Mouse (Mus musculus) embryo, embryonic 9.5 days (tissue): Measurements from ENCODE around the gene Hoxb13.
A peak's percentile ranks its signal among the peaks of the same experiment; 100 is the strongest.

Experiments used
- DNase-seq: peaks from one replicate; pipeline ENCODE4 v3.0.0-alpha.2; 2017; ENCODE audit errors: extremely low spot score

The Hoxb13 gene

DNA sequence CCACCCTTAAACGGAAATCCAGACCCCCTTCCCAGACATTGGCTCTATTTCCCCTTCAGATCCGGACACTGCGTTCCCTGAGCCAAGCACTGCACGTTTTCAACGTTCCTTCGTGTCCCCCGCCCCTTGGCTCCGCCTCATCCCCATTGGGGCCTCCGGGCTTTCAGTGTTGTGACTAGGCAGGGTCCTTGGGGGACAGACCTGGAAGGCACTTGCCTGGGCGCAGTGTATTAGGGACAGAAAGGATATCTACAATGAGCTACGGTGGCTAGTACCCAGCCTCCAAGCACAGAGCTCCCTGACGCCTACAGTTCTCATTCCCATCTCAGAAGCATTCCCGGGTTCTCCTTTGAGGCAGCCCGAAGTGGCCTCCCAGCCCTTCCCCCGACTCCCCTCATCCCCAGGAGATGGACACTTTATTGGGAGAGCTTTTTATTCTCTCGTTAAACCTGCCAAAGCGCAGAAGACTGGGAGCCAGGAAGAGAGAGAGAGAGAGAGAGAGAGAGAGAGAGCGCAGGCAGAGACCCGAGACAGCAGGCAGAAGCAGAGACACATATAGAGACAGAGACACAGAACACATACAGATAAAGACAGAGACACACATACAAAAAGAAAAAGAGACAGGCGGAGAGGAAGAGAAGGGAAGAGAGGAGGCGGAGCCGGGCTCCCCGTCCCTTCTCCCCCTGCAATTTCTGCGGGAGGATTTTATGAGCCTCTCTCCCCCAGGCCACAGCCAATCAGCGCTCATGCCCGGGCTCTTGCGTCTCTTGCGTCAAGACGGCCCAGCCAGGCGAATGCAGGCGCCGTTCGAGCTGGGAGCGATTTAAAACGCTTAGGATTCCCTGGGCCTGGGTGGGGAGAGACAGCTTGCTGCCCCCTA lies at the start of gene Hoxb13:
Hoxb13 (plus strand) TSS at position 796 of the 880 bp plus-strand sequence.
- peak; percentile 60 for DNase-seq

DNA sequence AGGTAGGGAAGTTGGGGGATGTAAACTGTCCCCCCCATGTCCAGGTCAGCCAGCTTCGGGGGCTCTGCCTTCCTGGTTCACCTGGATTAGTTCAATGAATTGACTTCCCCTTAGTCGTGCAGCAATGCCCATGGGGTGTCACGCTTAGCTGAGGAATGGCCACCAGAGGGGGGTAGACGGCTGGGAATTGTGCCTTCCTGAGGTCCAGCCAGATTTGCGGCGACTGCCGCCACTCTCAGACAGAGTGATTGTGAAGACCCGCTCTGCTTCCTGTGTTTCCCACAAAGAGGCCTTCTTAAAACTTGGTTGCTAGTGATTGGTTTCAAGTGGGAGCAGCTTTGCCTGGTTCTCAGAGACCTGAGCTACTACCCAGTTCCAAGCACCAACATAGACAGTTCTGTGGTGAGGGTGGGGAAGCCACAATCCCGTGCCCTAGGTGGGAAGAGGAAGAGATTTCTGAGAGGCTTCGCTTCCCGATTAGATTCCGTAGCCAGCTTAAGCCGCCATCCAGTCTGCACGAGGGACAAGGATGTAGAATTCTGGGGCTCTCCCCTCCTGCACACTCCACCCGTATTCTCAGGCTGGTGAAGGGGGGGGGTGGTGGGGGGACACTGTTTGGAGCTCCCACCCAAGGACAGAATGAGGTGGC lies 48.4 kb upstream of the Hoxb13 start:
- DNase-seq = peak; percentile 83

DNA sequence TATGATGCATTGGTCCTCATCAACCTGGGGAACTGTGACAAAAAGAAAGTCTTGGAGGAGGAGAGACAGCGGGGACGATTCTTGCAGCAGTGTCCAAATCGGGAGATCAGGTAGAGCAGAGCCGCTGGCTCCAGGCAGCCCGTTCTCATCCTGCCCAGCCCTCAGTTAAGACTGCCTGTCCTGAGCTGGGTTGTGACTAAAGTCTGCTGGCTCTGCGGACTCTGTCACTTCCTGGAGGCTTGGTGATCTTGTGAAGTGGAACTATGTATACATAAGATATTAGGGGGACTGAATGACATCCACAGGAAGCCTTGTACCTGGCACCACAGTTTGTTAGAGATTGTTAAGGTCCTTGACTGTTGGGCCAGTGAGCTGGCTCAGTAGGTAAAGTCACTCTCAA lies 46.6 kb upstream of the Hoxb13 start:
- no peak for DNase-seq

DNA sequence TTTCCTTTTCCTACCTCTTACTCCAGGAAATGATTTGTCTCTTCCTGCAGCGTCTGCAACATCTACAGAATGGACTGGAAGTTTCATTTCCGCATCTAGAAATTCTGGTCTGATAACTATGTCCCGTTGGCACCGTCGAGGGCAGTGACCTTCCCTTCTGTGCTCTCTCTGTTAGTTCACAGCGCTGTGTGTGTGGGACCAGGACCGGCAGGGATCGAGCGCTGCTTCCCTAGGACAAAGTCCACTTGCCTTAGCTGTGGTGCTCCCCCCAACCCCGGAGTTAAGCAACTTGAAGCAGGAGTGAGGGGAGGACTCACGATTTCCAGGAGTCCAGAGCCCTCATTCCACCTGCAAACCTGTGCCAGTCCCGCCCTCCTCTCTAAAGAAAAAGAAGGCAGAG lies 29.3 kb upstream of the Hoxb13 start:
- no peak for DNase-seq

DNA sequence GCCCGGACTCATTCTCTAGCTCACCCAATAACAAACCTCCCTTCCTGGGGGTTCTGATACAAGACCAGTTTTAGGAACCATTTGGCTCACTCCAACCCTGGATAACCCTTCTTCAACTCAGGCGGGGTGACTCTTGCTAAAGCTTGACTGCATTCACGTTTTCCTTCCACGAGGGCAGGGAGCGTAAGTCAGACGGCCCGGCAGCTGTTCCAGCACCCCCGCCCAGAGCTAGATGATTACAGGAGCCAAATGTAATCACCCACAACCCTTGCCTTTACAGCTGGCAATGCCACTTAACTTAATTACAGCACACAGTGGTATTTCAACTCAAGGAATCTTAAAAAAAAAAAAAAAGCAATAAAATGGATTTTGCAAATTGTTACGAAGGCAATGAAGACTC lies 26.0 kb upstream of the Hoxb13 start:
- DNase-seq = no peak

DNA sequence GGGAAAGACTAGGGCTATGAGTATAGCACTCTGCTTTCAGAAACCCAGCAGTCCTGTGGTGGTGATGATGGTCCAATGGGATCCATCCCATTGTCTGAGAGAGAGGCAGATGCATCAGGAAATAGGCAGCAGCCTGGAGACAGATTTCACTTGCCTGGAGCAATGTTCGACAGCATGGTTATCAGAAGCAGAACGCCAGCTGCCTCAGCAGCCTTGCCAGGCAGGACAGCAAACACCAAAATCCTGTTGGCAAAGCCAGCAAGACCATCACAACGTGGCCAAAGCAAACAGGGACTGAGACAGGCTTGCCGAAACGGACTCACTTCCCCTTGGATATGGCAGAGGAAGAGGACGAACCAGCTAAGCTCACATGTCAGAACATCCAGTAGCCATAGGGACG lies 25.1 kb upstream of the Hoxb13 start:
- DNase-seq = no peak

DNA sequence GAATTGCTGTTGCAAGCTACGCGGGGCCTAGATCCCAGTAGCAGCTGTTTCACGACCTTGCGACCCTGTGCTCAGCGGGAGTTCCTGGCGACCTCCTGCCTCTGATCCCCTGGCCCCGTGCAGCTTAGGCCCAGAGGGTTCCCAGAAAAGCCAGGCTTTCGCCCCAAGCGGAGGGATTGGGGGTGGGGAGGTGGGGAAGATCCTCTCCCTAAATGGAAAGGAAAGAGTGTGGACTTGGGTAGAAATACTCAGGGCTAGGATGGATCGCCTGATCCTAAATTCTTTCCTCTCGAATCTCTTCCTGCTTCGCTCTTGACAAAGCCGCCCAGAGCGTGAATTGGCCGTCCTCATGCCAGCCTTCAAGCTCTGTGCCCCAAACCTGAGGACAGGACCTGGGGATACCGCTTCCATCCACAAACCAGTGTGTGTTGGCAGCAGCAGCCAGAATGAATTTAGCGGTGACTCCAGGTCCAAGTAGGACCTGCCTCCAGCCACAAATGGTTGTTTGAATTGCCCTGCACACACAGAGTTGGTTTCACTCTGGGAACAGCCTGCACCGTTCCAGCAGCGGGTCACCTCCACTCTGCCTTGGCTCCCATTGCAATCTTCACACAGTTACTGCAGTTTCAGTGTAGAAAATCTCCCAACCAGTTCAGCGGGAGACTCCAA lies 23.3 kb upstream of the Hoxb13 start:
- peak; percentile 43 for DNase-seq

DNA sequence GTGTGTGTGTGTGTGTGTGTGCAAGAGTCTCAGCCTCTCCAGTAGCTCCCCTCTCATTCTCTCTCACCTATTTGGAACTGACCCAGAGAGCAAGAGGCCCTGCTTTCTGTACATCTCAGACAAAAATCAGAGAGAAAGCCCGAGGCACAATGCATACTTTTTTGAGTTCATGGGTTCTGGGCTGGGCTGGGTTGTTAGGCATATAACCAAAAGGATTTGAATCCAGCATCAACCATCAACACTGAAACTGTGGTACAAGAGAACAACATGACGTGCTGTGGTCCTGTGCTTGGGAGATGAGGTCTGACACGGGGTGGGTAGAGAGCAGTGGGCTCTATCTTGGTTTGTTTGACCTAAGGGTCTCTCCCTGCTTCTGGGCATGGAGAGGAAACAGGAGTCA lies 22.5 kb upstream of the Hoxb13 start:
- DNase-seq = no peak

DNA sequence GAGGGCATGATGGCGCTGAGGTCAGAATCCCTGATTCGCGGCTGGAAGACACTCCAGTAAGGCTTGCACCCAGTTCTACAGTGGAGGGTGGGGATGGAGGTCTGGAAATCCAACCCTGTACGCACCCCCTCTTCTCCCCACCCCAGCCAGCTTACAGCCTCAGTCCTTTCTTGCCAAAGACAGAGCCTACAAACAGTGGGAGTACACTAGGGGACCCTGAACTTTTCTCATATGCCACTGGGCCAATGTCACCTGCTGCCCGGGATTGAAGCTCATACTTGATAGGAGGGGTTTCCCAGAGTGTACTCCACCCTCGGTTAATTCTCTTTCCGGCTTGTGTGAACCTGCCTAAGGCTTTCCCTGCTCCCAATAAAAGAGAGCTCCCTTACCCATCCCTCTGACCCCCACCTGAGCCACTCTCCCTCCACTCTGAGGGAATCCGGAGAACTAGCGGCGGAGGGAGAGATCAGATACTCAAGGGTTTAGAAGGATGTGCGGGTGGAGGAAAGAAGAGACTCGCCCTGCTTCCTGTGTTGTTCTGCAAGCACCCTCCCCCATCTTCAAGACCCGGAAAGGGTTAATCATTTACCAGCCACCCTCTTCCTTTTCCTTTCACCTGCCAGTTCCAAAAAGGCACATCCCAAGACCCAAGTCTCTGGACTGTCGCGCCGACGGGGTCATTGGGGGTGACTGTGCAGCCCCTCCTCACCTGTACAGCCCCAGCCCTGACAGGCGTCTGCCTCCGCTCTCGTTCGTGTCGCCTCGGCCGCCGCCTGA lies 21.4 kb upstream of the Hoxb13 start:
- DNase-seq = no peak

DNA sequence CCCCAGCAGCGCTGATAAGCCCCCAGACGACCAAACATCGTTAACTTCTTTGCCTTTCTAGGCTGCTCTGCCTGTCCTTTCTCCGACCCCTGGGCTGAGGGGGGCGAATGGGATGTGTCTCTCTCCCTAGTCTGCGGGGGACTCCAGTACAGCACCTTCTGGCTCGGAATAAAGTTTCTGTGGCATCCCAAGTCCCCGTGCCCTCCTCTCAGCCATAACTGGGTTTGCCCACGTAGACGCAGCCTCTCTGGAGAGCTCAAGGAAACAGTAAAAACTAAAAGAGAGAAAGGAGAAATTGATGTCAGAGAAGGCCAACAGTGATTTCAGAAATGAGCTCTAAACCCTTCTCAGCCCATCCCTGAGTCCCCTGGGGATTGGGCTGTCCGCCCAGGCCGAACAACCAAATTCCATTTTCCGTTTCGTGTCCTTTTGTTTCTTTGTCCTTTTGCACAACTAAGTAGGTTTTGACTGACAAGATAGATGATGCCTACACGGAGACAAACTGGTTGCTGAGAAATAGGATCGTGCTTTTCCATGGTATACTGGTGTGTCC lies 20.8 kb upstream of the Hoxb13 start:
- DNase-seq = peak; percentile 28

DNA sequence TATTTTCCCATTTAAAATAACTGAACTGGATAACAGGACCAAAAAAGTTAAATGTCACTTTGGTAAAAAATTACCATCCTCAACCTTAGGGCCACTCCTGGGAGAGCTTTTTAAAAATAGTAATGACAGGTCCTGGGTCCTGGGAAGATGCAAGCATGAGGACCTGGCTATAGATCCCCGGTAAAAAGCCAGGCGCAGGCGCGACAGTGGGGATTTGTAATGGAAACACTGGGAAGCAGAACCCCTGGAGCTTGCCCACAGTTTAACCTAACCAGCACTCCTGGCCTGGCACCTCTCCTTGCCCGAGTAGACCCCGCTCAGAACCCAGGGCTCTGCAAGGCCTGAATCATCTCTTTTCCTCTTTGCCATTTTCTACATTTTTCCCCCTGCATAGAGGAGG lies 19.2 kb upstream of the Hoxb13 start:
- peak; percentile 31 for DNase-seq

DNA sequence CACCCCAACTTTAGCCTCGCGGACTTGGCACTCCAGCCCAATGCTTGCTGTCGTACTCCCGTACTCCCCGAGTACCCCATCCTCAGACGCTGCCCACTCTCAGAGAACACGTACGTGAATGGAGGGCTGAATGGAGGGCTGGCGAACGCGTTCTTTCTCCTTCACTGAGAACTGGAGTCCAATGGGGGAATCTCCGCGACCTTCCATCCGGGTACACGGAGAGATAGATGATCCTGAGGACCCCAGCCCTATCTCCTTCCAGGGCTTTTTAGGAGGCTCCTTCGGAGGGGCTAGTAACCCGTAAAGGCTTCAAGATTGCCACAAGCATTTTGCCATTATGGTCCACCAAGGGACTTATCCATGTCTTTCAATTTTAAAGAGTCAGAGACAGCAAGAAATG lies 18.6 kb upstream of the Hoxb13 start:
- peak; percentile 47 for DNase-seq

DNA sequence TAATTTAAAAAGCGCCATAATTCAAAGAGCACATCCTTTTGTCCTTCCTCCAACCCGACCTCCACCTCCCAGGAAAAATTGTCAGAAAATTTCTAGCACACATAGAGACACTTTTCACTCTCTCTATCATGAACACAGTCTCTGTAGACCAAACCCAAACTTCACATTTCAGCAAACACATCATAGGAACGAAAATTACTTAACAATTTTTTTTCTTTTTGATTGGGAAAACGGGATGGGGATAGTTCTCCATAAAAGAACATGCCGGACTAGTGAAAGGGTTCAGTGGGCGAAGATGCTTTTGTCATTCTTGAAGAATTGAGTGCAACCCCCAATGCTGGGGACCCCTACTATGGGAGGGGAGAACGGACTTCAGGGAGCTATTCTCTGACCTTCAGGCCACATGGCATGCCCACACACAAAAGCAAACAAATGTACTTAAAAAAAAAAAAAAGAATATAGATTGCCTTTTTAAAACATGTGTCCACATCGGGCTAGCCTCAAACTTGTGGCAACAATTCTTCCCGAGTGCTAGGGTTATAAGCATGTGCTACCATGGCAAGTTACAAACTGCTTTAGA lies 18.1 kb upstream of the Hoxb13 start:
- DNase-seq = peak; percentile 24

DNA sequence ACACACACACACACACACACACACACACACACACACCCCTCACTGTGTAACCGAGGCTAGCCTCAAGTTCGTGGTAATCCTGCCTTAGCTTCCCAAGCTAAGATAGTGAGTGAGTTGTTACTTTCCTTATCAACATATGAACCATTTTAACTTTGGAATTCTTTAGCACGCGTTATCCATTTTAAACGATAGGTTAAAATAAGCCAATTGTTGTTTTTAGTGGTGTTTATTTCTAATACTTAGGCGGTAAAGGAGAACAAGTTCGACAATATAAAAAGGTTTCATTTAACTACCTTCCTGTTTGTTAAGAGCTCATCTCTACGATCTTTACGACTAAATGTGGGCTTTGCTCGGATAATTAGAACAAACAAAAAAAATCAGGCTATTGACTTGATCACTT lies 17.3 kb upstream of the Hoxb13 start:
- DNase-seq = no peak

DNA sequence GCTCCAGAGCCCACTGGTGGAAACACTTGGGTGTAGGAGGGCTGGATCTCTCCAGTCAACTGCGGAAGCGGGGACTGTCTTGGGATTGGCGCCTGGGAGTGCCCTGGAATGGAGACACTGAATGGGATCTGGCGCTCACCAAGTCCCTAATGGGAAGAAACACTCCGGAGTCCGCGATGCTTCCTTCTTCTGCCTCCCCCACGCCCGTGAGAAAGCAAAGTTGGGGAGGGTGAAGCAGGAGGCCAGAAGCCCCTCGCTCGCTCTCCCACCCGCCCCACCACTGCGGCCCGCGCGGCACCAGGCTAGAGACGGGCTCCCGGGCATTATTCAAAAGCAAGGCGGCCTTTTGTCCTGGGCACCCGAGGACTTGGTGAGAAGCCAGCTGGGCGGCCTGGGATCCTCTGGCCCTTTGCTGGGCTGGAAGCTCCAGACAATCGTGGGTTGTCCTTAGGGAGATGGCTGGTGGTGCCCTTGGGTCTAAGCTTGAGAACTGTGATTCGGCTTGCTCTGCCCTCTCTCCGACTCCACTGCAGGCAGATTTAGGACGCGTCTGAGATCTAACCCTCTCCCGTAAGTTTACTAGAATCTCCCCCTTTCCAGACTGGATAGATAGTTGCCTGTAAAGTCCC lies 16.5 kb upstream of the Hoxb13 start:
- peak; percentile 66 for DNase-seq

DNA sequence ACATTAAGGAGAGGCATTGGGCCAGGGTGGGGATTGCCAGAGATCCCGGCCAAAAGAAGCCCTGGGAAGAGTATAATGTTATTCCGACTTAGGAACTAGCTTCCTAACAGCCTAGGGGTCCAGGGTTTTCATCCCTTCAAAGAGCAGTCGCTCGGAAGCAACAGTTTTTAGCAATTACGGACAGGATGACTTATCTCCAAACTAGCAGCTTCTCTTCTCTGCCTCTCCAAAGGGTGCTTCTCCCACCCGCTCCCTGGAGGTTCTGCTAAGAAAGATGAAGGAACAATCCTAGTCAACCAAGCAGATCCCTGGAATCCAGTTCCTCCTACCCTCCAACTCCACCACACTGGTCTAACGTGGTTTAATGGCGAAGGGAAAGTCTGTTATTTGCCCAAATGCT lies 15.8 kb upstream of the Hoxb13 start:
- DNase-seq = peak; percentile 46

DNA sequence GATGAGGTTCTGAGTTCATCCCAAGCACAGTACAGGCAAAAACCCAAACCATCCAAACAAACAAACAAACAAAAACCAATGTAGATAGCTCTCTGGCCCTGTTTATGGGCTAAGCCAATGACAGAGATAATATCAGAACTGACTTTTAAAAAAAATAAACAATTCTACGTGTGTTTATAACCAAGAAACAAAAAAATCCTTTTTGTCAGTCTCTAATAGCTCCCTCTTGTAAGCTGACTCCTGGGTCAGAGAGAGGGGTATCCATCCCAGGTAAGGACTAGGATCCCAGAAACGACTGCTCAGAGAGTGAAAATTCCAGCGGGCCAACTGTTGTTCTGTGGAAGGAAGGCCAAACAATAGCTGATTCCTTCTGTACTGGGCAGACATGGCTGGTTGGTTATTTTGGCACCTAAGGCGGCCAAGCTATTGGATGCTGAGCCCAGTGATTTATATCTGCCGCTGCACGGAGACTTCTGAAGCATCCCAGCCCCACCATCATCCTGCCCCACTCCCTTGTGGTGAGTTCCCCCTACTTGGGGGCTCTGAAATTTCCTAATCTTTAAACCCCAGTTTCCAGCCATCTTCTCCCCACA lies 15.1 kb upstream of the Hoxb13 start:
- DNase-seq = peak; percentile 36

DNA sequence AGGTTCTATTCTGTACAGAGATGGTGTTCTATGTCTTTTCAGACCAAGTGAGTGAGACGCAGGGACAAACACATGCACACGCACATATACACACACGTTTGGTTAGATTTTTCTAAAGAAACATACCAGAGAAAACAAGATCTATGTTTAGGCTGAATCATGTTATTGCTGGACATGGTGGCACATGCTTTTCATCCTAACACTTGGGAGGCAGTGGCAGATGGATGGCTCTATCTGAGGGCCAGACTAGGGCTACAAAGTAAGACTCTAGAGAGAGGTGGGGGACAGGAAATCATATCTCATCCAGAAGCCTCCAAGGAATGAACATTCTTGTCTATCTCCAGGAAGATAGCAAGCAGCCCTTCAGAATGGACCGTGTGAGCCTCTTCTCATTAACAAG lies 13.1 kb upstream of the Hoxb13 start:
- DNase-seq = no peak

DNA sequence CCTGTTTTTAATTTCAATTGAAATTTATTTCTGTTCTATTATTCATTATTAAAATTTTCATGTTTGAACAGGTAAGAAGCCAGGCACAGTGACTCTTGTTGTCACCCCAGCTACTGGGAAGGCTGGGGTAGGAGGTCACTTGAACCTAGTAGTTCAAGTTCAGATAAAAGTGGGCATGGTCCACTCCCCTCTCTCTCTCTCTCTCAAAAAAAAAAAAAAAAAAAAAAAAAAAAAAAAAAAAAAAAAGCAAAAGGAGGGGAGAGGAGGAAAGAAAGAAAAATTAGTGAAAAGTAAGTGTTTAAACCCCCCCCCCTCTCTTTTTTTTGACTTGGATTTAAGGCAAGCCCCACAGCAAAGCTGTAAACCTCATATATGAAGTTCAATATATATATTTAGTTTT lies 9.9 kb upstream of the Hoxb13 start:
- DNase-seq = no peak

DNA sequence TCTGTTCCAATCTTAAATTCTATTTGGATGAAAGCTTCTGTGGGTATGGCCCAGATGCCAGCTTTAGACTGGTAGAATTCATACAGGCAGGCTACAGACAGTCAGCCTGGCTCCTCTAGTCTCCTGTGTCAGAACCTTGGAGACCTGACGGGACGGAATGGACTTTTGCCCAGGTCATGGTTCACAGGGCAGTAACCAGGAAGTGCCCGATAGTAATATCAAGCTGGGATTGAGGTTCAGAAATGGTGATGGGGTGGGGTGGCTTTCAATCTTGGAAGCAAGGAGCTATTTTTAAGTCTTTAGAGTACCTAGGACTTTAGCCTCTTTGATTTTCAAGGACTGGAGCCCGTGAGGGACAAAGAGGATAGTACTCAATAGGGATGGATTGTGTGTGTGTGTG lies 6.8 kb upstream of the Hoxb13 start:
- no peak for DNase-seq
